Mouse (Mus musculus): ENCODE measurements around the gene Fam208a. TPM values are rescaled to one million over a fixed set of nuclear protein-coding genes. Genes with fewer than 3 reads are reported as not detected.
A peak's percentile ranks its signal among the peaks of the same experiment; 100 is the strongest.

Fam208a gene
- polyA plus RNA-seq, 1 experiment from 2014 or later: 10.9 TPM

DNA sequence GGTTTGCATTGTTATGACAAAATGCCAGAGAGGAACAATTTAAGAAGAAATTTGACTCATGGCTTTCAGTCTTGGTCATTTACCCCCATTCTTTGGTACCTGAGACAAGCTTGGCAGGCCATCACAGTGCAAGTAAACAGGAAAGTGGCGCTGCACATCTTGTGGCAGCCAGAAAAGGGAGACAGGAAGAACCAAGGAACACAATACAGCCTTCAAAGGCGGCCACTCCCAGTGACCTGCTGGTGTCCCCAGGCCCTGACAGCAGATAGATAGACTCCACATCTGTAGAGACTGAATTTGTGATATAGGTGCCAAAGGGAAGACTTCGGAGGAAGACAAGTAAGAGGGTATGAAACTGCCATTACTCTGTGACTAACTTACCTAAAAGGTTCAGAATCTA is 20.4 kb upstream of the Fam208a start:
- no peak overlapping the region for H3K9ac ChIP-seq (ENCODE audit: low read depth, low read length)
- H3K9me3 ChIP-seq (ENCODE audit: control insufficient read depth, low read length): peaks cover 4% of the 10 kb centered on the region; the same call in 1 of the 2 replicates
- H3K4me3 ChIP-seq (ENCODE audit: low read length): no peak overlapping the region
- no peaks in the 10 kb centered on the region for H3K4me1 ChIP-seq (ENCODE audit: control insufficient read depth, insufficient read depth, low read depth, low read length)
- H3K36me3 ChIP-seq (ENCODE audit: control insufficient read depth, insufficient read depth, low read length): no peaks in the 10 kb centered on the region
- 90% methylated on average over 3 of the region's 3 CpGs for WGBS
- no peaks in the 10 kb centered on the region for H3K27me3 ChIP-seq (replicated peaks; ENCODE audit: control insufficient read depth, insufficient read depth, low read length)
- H3K4me2 ChIP-seq (ENCODE audit: low read length): no peak overlapping the region
- ATAC-seq: no peak
- H3K27ac ChIP-seq (ENCODE audit: low read depth, low read length): no peak overlapping the region

DNA sequence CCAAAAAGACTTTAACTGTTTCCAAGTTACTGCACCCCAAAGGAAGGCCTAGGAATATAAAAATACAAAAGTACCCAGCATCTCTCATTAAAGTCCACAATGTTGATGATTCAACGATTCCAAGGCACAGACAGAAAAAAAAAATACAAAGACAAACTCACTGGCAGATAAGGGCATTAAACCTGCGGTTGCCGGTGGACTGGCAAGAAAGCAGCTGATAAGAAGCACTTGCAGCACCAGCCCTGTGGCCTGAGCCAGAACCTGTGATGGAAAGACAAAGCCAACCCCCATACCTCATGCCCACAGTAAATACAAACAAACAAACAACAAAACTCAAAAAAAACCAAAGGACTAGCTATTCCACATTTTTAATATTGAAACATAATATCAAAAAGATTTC is 19.0 kb upstream of the Fam208a start:
- H3K4me1 ChIP-seq (ENCODE audit: control insufficient read depth, insufficient read depth, low read depth, low read length): no peaks in the 10 kb centered on the region
- WGBS: 99% methylated on average over 3 of the region's 3 CpGs
- no peak overlapping the region for H3K27ac ChIP-seq (ENCODE audit: low read depth, low read length)
- H3K27me3 ChIP-seq (replicated peaks; ENCODE audit: control insufficient read depth, insufficient read depth, low read length): no peaks in the 10 kb centered on the region
- no peak overlapping the region for H3K4me3 ChIP-seq (ENCODE audit: low read length)
- H3K36me3 ChIP-seq (ENCODE audit: control insufficient read depth, insufficient read depth, low read length): no peaks in the 10 kb centered on the region
- no peak for ATAC-seq
- no peak overlapping the region for H3K9ac ChIP-seq (ENCODE audit: low read depth, low read length)
- H3K9me3 ChIP-seq (ENCODE audit: control insufficient read depth, low read length): peaks cover 4% of the 10 kb centered on the region; the same call in 1 of the 2 replicates
- H3K4me2 ChIP-seq (ENCODE audit: low read length): no peak overlapping the region

DNA sequence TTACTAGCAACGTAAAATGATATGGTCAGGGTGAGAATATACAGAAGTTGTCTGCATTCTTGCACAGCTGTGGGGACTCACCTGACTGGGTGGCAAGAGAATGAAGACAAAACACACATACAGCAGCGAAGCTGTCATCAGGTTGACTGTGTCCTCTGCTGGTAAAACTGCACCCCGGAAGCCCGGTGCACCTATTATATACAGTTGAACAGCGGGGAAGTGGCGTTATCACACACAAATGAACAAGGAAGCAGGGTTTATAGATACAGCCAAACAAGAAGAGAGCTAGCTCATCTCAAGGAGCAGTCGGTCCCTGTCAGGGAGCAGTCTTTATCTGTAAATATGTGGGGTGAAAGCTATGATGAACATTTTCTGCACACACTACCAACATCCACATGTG is 17.1 kb upstream of the Fam208a start:
- H3K4me3 ChIP-seq (ENCODE audit: low read length): no peak overlapping the region
- no peak for ATAC-seq
- H3K27ac ChIP-seq (ENCODE audit: low read depth, low read length): no peak overlapping the region
- H3K4me2 ChIP-seq (ENCODE audit: low read length): no peak overlapping the region
- H3K4me1 ChIP-seq (ENCODE audit: control insufficient read depth, insufficient read depth, low read depth, low read length): no peaks in the 10 kb centered on the region
- 90% methylated on average over 7 of the region's 7 CpGs for WGBS
- H3K9me3 ChIP-seq (ENCODE audit: control insufficient read depth, low read length): peaks cover 3% of the 10 kb centered on the region; the same call in 1 of the 2 replicates
- no peaks in the 10 kb centered on the region for H3K27me3 ChIP-seq (replicated peaks; ENCODE audit: control insufficient read depth, insufficient read depth, low read length)
- H3K36me3 ChIP-seq (ENCODE audit: control insufficient read depth, insufficient read depth, low read length): no peaks in the 10 kb centered on the region
- no peak overlapping the region for H3K9ac ChIP-seq (ENCODE audit: low read depth, low read length)

DNA sequence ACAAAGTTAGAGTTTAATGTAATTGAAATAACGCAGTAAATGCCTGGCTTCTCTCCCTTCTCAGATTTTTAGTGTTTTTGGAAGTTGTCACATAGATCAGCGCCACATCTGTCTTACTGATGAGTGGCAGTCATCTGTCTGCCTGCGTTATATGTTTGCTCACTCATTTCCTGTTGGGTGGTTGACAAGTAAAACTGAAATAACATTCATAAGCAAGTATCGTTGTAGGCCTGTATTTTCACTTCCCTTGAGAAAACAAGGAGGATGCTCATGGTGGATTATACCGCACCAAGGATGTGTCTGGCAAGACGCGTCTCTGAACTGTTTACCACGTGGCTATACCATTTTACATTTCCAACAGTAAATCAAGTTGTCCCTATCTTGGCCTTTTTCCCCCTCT is 15.9 kb upstream of the Fam208a start:
- no peaks in the 10 kb centered on the region for H3K4me1 ChIP-seq (ENCODE audit: control insufficient read depth, insufficient read depth, low read depth, low read length)
- peaks cover 2% of the 10 kb centered on the region; the same call in 1 of the 2 replicates for H3K9me3 ChIP-seq (ENCODE audit: control insufficient read depth, low read length)
- no peak overlapping the region for H3K4me3 ChIP-seq (ENCODE audit: low read length)
- no peak for ATAC-seq
- H3K27ac ChIP-seq (ENCODE audit: low read depth, low read length): no peak overlapping the region
- H3K36me3 ChIP-seq (ENCODE audit: control insufficient read depth, insufficient read depth, low read length): no peaks in the 10 kb centered on the region
- H3K4me2 ChIP-seq (ENCODE audit: low read length): no peak overlapping the region
- WGBS: 87% methylated on average over 8 of the region's 8 CpGs
- H3K27me3 ChIP-seq (replicated peaks; ENCODE audit: control insufficient read depth, insufficient read depth, low read length): no peaks in the 10 kb centered on the region
- no peak overlapping the region for H3K9ac ChIP-seq (ENCODE audit: low read depth, low read length)

DNA sequence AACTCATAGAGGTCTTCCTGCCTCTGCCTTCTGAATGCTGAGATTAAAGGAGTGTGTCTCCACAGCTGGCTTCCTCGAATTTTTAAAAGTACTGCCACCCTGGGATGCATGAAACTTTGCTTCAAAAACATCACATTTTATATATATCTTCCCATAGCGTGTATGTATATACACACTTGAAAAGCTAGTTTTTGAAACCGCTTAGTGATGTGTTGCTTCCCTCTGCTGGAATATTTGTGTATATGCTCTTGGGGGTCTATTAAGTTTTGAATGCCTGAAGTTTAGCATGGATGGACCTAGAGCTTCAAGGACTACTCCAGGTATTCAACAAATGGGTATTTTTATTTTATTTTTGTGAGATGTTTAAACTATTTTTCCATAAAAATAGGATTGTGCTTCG is 14.7 kb upstream of the Fam208a start:
- H3K27ac ChIP-seq (ENCODE audit: low read depth, low read length): no peak overlapping the region
- no peaks in the 10 kb centered on the region for H3K4me1 ChIP-seq (ENCODE audit: control insufficient read depth, insufficient read depth, low read depth, low read length)
- 0 out of 2 replicates have a peak, but pooled peaks have one; percentile 37 for ATAC-seq
- H3K9ac ChIP-seq (ENCODE audit: low read depth, low read length): no peak overlapping the region
- H3K27me3 ChIP-seq (replicated peaks; ENCODE audit: control insufficient read depth, insufficient read depth, low read length): no peaks in the 10 kb centered on the region
- WGBS: 48% methylated on average over 4 of the region's 4 CpGs
- no peak overlapping the region for H3K4me3 ChIP-seq (ENCODE audit: low read length)
- no peaks in the 10 kb centered on the region for H3K36me3 ChIP-seq (ENCODE audit: control insufficient read depth, insufficient read depth, low read length)
- H3K9me3 ChIP-seq (ENCODE audit: control insufficient read depth, low read length): peaks cover 2% of the 10 kb centered on the region; the same call in 1 of the 2 replicates
- no peak overlapping the region for H3K4me2 ChIP-seq (ENCODE audit: low read length)

DNA sequence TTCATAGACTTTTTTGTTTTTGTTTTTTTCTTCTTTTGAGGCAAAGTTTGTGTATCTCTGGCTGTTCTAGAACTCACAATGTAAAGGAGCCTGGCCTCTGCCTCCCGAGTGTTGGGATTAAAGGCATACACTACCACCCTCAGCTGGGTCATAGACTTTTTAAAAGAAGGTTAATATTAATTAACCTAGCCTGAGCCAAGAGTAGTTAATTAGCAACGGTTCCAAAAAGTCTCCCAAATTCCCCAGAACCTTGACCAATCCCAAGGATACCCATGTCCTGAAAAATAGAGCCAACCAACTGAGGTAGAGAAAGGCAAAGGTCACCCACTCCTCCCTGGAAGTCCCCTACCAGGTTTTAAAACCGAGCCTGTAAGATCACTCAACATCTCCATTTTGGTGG is 7.8 kb upstream of the Fam208a start:
- Histone ChIP-seq H3K27me3 (replicated peaks; ENCODE audit: control insufficient read depth, insufficient read depth, low read length) (no peaks in the 10 kb centered on the region), H3K9ac (ENCODE audit: low read depth, low read length) (no peak overlapping the region), H3K4me1 (ENCODE audit: control insufficient read depth, insufficient read depth, low read depth, low read length) (no peaks in the 10 kb centered on the region), H3K36me3 (ENCODE audit: control insufficient read depth, insufficient read depth, low read length) (no peaks in the 10 kb centered on the region), H3K4me3 (ENCODE audit: low read length) (no peak overlapping the region), H3K4me2 (ENCODE audit: low read length) (no peak overlapping the region), H3K9me3 (ENCODE audit: control insufficient read depth, low read length) (no peaks in the 10 kb centered on the region), H3K27ac (ENCODE audit: low read depth, low read length) (no peak overlapping the region)
- ATAC-seq: no peak
- 71% methylated on average over 3 of the region's 3 CpGs for WGBS

DNA sequence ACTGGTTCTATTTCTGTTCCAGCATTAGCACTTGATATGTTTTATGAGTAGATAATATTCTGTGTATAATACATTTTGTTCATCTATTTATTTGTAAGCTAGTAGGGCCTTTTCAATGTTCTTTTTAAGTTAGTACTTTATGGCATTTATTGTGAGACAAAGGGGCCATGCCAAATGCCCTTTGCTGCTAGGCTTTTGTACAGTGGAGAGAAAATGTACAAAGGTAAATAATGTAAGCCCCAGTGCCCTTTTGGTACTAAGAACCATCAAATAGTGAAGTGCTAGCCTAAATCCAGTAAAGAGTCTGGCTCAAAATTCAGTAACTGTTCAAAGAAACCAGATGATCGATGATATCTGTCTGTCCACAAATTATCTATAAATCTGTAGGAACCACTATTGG is 6.3 kb upstream of the Fam208a start:
- no peaks in the 10 kb centered on the region for H3K27me3 ChIP-seq (replicated peaks; ENCODE audit: control insufficient read depth, insufficient read depth, low read length)
- no peaks in the 10 kb centered on the region for H3K9me3 ChIP-seq (ENCODE audit: control insufficient read depth, low read length)
- H3K27ac ChIP-seq (ENCODE audit: low read depth, low read length): no peak overlapping the region
- ATAC-seq: no peak
- H3K4me1 ChIP-seq (ENCODE audit: control insufficient read depth, insufficient read depth, low read depth, low read length): no peaks in the 10 kb centered on the region
- H3K4me2 ChIP-seq (ENCODE audit: low read length): no peak overlapping the region
- 98% methylated on average over 1 of the region's 1 CpGs for WGBS
- no peak overlapping the region for H3K4me3 ChIP-seq (ENCODE audit: low read length)
- H3K36me3 ChIP-seq (ENCODE audit: control insufficient read depth, insufficient read depth, low read length): no peaks in the 10 kb centered on the region
- no peak overlapping the region for H3K9ac ChIP-seq (ENCODE audit: low read depth, low read length)

DNA sequence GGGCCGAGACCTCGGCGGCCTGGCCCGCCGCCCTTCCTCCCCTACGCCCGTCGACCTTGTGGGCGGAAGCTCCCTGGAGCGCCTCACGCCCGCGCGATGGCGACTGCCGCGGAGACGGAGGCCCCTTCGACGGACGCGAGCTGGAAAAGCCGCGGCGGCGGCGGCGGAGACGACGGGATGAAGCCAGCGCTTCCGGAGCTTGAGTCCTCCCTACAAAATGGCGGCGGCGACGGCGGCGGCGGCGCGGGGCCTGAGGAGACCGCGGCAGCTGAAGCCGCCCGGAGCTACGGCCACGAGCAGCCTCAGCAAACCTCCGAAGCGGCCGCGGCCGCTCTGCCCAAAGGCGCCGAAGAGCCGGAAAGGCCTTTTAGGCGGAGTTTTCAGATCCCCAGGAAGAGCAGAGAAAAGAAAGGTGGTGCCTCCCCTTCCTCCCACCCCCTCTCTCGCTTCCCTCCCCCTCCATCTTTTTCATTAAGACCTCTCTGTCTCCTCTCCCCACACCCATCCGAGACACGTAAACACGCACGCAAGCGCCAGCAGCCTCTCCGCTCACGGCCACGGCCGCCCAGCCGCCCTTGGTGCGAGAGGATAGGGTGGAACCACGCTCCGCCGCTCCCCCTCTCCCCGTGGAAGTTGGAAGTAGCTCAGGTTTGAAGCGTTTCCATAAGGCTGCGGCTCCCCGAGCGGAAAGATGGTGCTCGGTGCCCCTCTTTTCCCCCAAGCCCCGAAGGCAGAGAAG is 508 bp downstream of the Fam208a start:
- Histone ChIP-seq H3K27ac (ENCODE audit: low read depth, low read length) (peak overlapping the region; percentile 100), H3K4me2 (ENCODE audit: low read length) (peak overlapping the region; percentile 85), H3K27me3 (replicated peaks; ENCODE audit: control insufficient read depth, insufficient read depth, low read length) (no peaks in the 10 kb centered on the region), H3K9ac (ENCODE audit: low read depth, low read length) (peak overlapping the region; percentile 86), H3K9me3 (ENCODE audit: control insufficient read depth, low read length) (peaks cover 9% of the 10 kb centered on the region), H3K4me1 (ENCODE audit: control insufficient read depth, insufficient read depth, low read depth, low read length) (peaks cover 4% of the 10 kb centered on the region; the same call in 1 of the 2 replicates), H3K36me3 (ENCODE audit: control insufficient read depth, insufficient read depth, low read length) (no peaks in the 10 kb centered on the region; the same call in 1 of the 2 replicates), H3K4me3 (ENCODE audit: low read length) (peak overlapping the region; percentile 76)
- ATAC-seq: peak; percentile 91
- under 1% methylated on average over 55 of the region's 78 CpGs for WGBS

DNA sequence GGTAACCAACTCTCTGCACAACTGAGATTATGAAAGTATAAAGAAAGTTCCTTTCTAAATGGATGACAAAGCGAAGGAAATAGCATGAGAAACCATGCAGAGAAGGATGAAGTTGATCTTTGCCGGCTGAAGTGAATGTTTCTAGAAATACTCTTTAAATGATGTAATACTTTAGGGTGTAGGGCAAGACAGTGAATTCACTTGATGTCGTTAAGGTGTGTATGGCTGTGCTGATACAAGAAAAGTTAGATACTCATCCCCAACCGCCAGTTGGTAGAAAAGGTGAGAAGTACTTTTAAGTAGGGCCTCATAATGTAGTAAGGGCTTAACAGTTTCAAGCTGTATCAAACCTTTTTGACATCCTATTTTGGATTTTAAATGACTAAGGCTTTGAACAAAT is 1.6 kb downstream of the Fam208a start:
- Histone ChIP-seq H3K4me2 (ENCODE audit: low read length) (peak overlapping the region; percentile 38), H3K4me1 (ENCODE audit: control insufficient read depth, insufficient read depth, low read depth, low read length) (peaks cover 4% of the 10 kb centered on the region; the same call in 1 of the 2 replicates), H3K27ac (ENCODE audit: low read depth, low read length) (no peak overlapping the region), H3K36me3 (ENCODE audit: control insufficient read depth, insufficient read depth, low read length) (no peaks in the 10 kb centered on the region; the same call in 1 of the 2 replicates), H3K9ac (ENCODE audit: low read depth, low read length) (no peak overlapping the region), H3K9me3 (ENCODE audit: control insufficient read depth, low read length) (peaks cover 9% of the 10 kb centered on the region), H3K27me3 (replicated peaks; ENCODE audit: control insufficient read depth, insufficient read depth, low read length) (no peaks in the 10 kb centered on the region), H3K4me3 (ENCODE audit: low read length) (0 out of 2 replicates have a peak overlapping the region, but pooled peaks have one; percentile 3)
- no peak for ATAC-seq
- 95% methylated on average over 4 of the region's 4 CpGs for WGBS

Measured in hindbrain, embryonic 16.5 days (tissue).